Mouse (Mus musculus) small intestine, adult 2 months (tissue): ENCODE measurements around the gene Matk.

Experiments used
- CTCF ChIP-seq: fragments of 200-500 bp; IDR thresholded peaks from 2 replicates; pipeline ENCODE4 v1.5.1; 2012; ENCODE audit warnings: low read depth, mild to moderate bottlenecking, control low read depth, inconsistent platforms, low read length, moderate library complexity, mixed read lengths; ENCODE audit not compliant: insufficient replicate concordance, insufficient read length; ENCODE audit errors: extremely low read depth
- POLR2A ChIP-seq: fragments of 200-500 bp; IDR thresholded peaks from 2 replicates; pipeline ENCODE4 v1.6.1; 2012; ENCODE audit warnings: low read depth, mild to moderate bottlenecking, control low read depth, inconsistent platforms, low read length, moderate library complexity

GRCm38 (mm10) chr10:81257158-81258039, 4.7 kb downstream of the Matk start:
- TF ChIP-seq CTCF (no peak), POLR2A (0 out of 2 replicates have a peak, but pooled peaks have one; percentile 24)
